Mouse (Mus musculus): ENCODE data around the gene Pex19.

Gene Pex19

DNA sequence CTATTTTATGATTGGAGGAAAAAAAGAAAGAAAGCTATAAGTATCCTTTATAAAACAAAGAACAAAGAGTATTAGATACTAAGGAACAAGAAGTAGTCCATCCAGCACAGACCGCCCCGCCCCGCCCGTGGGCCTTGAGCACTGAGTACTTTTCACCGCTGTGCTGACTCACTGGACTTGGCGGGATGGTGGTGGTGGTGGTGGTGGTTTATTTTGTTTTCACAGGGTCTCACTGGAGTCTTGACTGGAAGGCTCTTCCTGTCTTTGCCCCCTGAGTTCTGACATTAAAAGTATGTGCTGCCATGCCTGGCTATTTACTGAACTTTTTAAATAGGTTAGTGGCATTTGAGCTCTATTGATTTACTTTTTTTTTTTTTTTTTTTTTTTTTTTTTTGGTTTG, 56.5 kb downstream of the Pex19 start:
- no peak for DNase-seq (ENCODE audit: low read depth, low spot score)

DNA sequence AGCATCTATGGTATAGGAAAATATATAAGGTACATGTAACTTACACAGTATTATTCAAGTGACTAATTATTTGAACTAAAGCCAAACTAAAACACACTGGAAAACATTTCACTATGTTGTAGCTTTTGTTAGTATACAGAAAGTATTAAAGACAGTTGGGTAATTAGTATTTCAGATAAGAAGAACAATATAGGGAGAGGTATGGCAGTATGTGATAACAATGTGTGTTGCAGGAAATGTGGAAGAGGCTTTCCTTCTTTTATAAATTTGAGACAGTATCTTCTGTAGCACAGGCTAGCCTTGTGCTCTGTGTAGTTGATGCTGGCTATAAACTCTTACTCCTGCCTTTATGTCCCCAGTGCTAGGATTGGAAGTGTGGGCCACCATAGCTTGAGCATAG, 57.4 kb downstream of the Pex19 start:
- DNase-seq (ENCODE audit: low read depth, low spot score) = no peak
